12 mouse cellular contexts compared by ENCODE assay signal in the genomic region with DNA sequence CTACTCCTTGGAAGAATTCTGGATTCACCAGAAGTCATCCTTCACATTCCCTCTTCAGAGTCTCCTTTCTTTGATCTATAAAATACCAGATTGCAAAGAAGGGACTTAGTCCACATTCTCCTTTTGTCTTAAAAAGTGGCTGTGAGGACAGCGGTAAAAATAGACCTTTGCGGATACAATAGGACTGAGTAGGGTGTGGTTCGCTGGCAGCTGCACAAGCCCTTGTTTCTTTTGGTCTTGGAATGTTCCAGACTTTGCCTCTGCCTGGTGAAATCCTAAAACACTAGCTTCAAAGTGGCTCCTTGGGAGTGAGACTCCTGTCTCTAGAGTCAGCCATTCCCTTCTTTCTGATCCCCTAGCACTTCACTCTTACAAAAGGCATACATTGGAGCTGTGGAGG. TPM values are rescaled to one million over a fixed set of nuclear protein-coding genes. Genes with fewer than 3 reads are reported as not detected.
DNase-seq lines count a peak whose midpoint lies in the region; ATAC-seq lines count a peak whose summit lies in the region.
"Had no signal": no experiment of that assay in that cellular context is flagged by ENCODE, and none has a peak within 500 bp of the region (broad histone marks: within the 10 kb centered on the region; RNA-seq: fewer than 3 reads in every experiment).

No protein-coding gene starts in this region.

- H3K4me2 ChIP-seq in hindbrain, embryonic 13.5 days = no peak overlapping the region
- no peak overlapping the region for H3K4me2 ChIP-seq in forebrain, embryonic 15.5 days (replicated peaks)
- H3K4me2 ChIP-seq: embryonic facial prominence, embryonic 12.5 days; neural tube, embryonic 15.5 days had no signal

- no peaks in the 10 kb centered on the region for H3K27me3 ChIP-seq in hindbrain, embryonic 10.5 days (ENCODE audit: insufficient read depth, poor library complexity, severe bottlenecking)
- no peaks in the 10 kb centered on the region for H3K27me3 ChIP-seq in hindbrain, embryonic 13.5 days
- no peaks in the 10 kb centered on the region for H3K27me3 ChIP-seq in forebrain, embryonic 15.5 days
- H3K27me3 ChIP-seq: embryonic facial prominence, embryonic 12.5 days; neural tube, embryonic 15.5 days had no signal

- peak overlapping the region; percentile 75; the same call in 1 of the 2 replicates for H3K27ac ChIP-seq in hindbrain, embryonic 10.5 days
- no peak overlapping the region for H3K27ac ChIP-seq in hindbrain, embryonic 13.5 days
- no peak overlapping the region for H3K27ac ChIP-seq in forebrain, embryonic 15.5 days (replicated peaks)
- H3K27ac ChIP-seq: neural tube, embryonic 15.5 days had no signal

- H3K9ac ChIP-seq in hindbrain, embryonic 13.5 days = no peak overlapping the region
- no peak overlapping the region for H3K9ac ChIP-seq in forebrain, embryonic 15.5 days (replicated peaks)
- H3K9ac ChIP-seq: embryonic facial prominence, embryonic 12.5 days; neural tube, embryonic 15.5 days had no signal

- H3K36me3 ChIP-seq in hindbrain, embryonic 10.5 days = no peaks in the 10 kb centered on the region
- no peaks in the 10 kb centered on the region for H3K36me3 ChIP-seq in hindbrain, embryonic 13.5 days
- no peaks in the 10 kb centered on the region for H3K36me3 ChIP-seq in forebrain, embryonic 15.5 days
- H3K36me3 ChIP-seq: embryonic facial prominence, embryonic 12.5 days; G1E; neural tube, embryonic 15.5 days had no signal

- H3K9me3 ChIP-seq in hindbrain, embryonic 10.5 days = no peaks in the 10 kb centered on the region
- H3K9me3 ChIP-seq in hindbrain, embryonic 13.5 days = no peaks in the 10 kb centered on the region
- H3K9me3 ChIP-seq in forebrain, embryonic 15.5 days = no peaks in the 10 kb centered on the region
- H3K9me3 ChIP-seq: embryonic facial prominence, embryonic 12.5 days; G1E; neural tube, embryonic 15.5 days had no signal

- no peak overlapping the region for H3K4me3 ChIP-seq in hindbrain, embryonic 10.5 days
- H3K4me3 ChIP-seq in hindbrain, embryonic 13.5 days = no peak overlapping the region
- no peak overlapping the region for H3K4me3 ChIP-seq in forebrain, embryonic 15.5 days
- H3K4me3 ChIP-seq: embryonic facial prominence, embryonic 12.5 days; neural tube, embryonic 15.5 days had no signal

- WGBS in hindbrain, embryonic 10.5 days = 90% methylated on average over 3 of the region's 3 CpGs
- 85% methylated on average over 3 of the region's 3 CpGs for WGBS in hindbrain, embryonic 13.5 days
- 91% methylated on average over 3 of the region's 3 CpGs for WGBS in forebrain, embryonic 15.5 days

- H3K4me1 ChIP-seq in hindbrain, embryonic 10.5 days (replicated peaks) = peaks cover 19% of the 10 kb centered on the region
- H3K4me1 ChIP-seq in hindbrain, embryonic 13.5 days (replicated peaks) = 0 out of 2 replicates have a peak, but pooled peaks cover 5% of the 10 kb centered on the region
- H3K4me1 ChIP-seq in forebrain, embryonic 15.5 days = no peaks in the 10 kb centered on the region
- H3K4me1 ChIP-seq: neural tube, embryonic 15.5 days had no signal

- intact Hi-C loops in heart, postnatal 14 days (cut with DNase I) = loop anchor here (2.0 kb wide), 1 partner anchor 48 kb away; no protein-coding TSS in a partner anchor

- DNase-seq in hindbrain, embryonic 10.5 days (ENCODE audit: low spot score) = no peak
- DNase-seq in adipocyte (ENCODE audit: low spot score) = peak; percentile 31
- DNase-seq in heart, postnatal 14 days = peak; percentile 50 to 53
- DNase-seq in lung, postnatal 14 days = peak; percentile 51
- DNase-seq in urinary bladder, postnatal 25 days (ENCODE audit: low spot score) = no peak
- DNase-seq: thymus, postnatal 14 days had no signal

- ATAC-seq in hindbrain, embryonic 13.5 days (ENCODE audit: low FRiP score) = no peak
- no peak for ATAC-seq in forebrain, embryonic 15.5 days (replicated peaks)
- no peak for ATAC-seq in megakaryocyte, adult 5-6 weeks (ENCODE audit: poor library complexity, severe bottlenecking)

RNA-seq across cellular contexts. Expression of gene Mkln1, which starts 27.4 kb away (rescaled TPM):
- 201 and 212 TPM in 2 replicates for polyA plus RNA-seq in hindbrain, embryonic 10.5 days (2016; fragmentation: Nextera tagmentation; extraction: Ambion mirVana)
- 145 and 156 TPM in 2 replicates for polyA plus RNA-seq in hindbrain, embryonic 13.5 days (2015; fragmentation: Nextera tagmentation; extraction: Ambion mirVana)
- total RNA-seq in heart, postnatal 14 days (2021) = 100 to 1,000 TPM; 180 to 188 TPM
- 152 and 153 TPM in 2 replicates for polyA plus RNA-seq in forebrain, embryonic 15.5 days (2015; fragmentation: Nextera tagmentation; extraction: Ambion mirVana)
- total RNA-seq in megakaryocyte, adult 5-6 weeks (2015) = 139 and 155 TPM in 2 replicates
- 148 and 160 TPM in 2 replicates for total RNA-seq in megakaryocyte, adult 5-6 weeks (2017)

Comparison
In these comparisons a context has a peak if more than half of its experiments do, and no peak if none do; other contexts are left out.
1. DNase-seq: peak in adipocyte (single experiment), heart, postnatal 14 days (2 of 2) and lung, postnatal 14 days (single experiment); none in hindbrain, embryonic 10.5 days (single experiment) and urinary bladder, postnatal 25 days (single experiment).